Mouse (Mus musculus) ES-E14 (cell line): ENCODE measurements around the gene Sox5.

Experiments
- HCFC1 ChIP-seq: IDR thresholded peaks from 2 replicates; pipeline ENCODE4 v1.6.1; 2012; ENCODE audit warnings: low read length, inconsistent platforms, borderline replicate concordance; ENCODE audit not compliant: insufficient read depth
- ZC3H11A ChIP-seq: IDR thresholded peaks from 2 replicates; pipeline ENCODE4 v1.6.1; 2012; ENCODE audit warnings: low read depth, mild to moderate bottlenecking, inconsistent platforms, low read length, borderline replicate concordance
- ZNF384 ChIP-seq: IDR thresholded peaks from 2 replicates; pipeline ENCODE4 v1.6.1; 2012; ENCODE audit warnings: low read depth, low read length, inconsistent platforms

DNA sequence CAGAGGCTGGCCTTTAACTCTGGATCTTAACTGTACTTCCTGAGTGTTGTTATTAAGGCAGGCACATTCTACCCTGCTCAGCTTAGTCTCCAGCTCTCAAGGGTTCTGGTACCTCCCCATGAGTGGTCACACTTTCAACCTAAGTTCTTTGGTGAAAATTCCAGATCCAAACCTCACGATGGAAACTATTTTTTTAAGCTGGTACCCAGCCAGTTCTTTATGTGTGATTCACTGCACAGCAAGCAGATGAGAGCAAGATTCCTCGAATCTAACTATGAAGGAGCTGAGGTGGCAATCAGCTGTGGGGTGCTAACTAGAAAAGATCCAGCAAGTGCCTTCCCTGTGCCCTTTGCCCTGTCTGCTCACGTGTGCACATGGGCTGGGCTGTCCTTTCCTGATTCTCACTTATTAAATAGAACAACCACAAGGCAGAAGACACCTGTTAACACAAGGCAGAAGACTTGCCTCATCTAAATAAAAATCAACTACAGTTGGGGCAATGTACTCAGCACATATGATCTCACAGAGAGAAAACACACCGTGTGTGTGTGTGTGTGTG is 118.2 kb downstream of the Sox5 start:
- TF ChIP-seq HCFC1 (no peak), ZNF384 (no peak), ZC3H11A (no peak)
